Mouse (Mus musculus) heart, postnatal 0 days (tissue): ENCODE measurements at regions not wholly inside any gene's neighbourhood (a gene's known extent, or its start where the extent isn't known, plus 50 kb on each side); places are given as distances from the start of the nearest gene placed in this dataset.

Source experiments
- CTCF ChIP-seq: IDR thresholded peaks from 2 replicates; pipeline ENCODE4 v1.5.1; 2016; ENCODE audit warnings: antibody characterized with exemption, control low read depth, low read depth
- EP300 ChIP-seq: IDR thresholded peaks from 2 replicates; pipeline ENCODE4 v1.6.1; 2016; ENCODE audit warnings: antibody characterized with exemption, low read depth

DNA sequence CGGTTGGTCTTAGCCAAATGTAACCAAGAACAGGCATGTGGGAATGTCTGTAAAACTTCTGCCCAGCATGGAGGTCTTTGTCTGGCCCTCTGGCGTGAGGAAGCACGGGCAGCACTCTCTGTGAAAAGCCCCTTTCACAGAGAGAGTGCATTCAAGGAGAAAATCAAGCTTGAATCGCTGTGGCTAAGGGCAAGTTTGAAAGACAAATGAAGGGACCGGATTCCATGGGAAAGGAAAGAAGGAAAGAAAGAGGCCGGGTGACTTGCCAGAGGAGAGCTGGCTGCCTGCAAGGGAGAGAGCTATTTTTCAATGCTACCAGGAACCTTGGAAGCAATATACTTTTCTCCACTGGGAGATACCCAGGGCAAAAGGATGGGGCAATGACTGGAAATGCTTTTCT, 162.2 kb downstream of the Pfkfb3 start:
- TF ChIP-seq CTCF (no peak), EP300 (no peak)
